Mouse (Mus musculus) liver, postnatal 0 days (tissue): ENCODE data around the gene Hprt. TPM values are rescaled to one million over a fixed set of nuclear protein-coding genes. Genes with fewer than 3 reads are reported as not detected.
A peak's percentile ranks its signal among the peaks of the same experiment; 100 is the strongest.

Experiments used
- ATAC-seq: fragments of 200-750 bp; cut with Nextera tagmentation; 2 replicates; pipeline ENCODE4 v1.8.0; 2017; ENCODE audit warnings: mild to moderate bottlenecking, moderate library complexity
- DNase-seq: peaks from one replicate; pipeline ENCODE4 v3.0.0-alpha.2; 2016
- H3K27ac ChIP-seq: fragments of 300-500 bp; sonication (generic); 2 replicates; pipeline ENCODE4 v1.5.1; 2014; ENCODE audit warnings: antibody characterized with exemption, moderate library complexity, mild to moderate bottlenecking, low read depth
- H3K27me3 ChIP-seq: fragments of 300-500 bp; sonication (generic); 2 replicates; pipeline ENCODE4 v1.6.1; 2014; ENCODE audit warnings: low read length, control low read depth, mixed read lengths; ENCODE audit not compliant: insufficient read depth
- H3K36me3 ChIP-seq: fragments of 300-500 bp; sonication (generic); replicated peaks from 2 replicates; pipeline ENCODE4 v1.6.1; 2014; ENCODE audit warnings: mild to moderate bottlenecking, control low read depth, low read length, moderate library complexity, mixed read lengths; ENCODE audit not compliant: insufficient read depth
- H3K4me1 ChIP-seq: fragments of 300-500 bp; sonication (generic); 2 replicates; pipeline ENCODE4 v1.6.1; 2014; ENCODE audit warnings: antibody characterized with exemption, mild to moderate bottlenecking, control low read depth; ENCODE audit not compliant: insufficient read depth
- H3K4me2 ChIP-seq: fragments of 300-500 bp; sonication (generic); 2 replicates; pipeline ENCODE4 v1.6.1; 2014; ENCODE audit warnings: low read depth, mild to moderate bottlenecking, low read length, moderate library complexity, mixed read lengths
- H3K4me3 ChIP-seq: fragments of 300-500 bp; sonication (generic); 2 replicates; pipeline ENCODE4 v1.5.1; 2014; ENCODE audit warnings: low read depth, low read length
- H3K9ac ChIP-seq: fragments of 300-500 bp; sonication (generic); replicated peaks from 2 replicates; pipeline ENCODE4 v1.6.1; 2014; ENCODE audit warnings: mild to moderate bottlenecking, moderate library complexity
- H3K9me3 ChIP-seq: fragments of 300-500 bp; sonication (generic); 2 replicates; pipeline ENCODE4 v1.6.1; 2016; ENCODE audit warnings: mild to moderate bottlenecking, control low read depth, low read length, mixed read lengths
- CTCF ChIP-seq: sonication (generic); IDR thresholded peaks from 2 replicates; pipeline ENCODE4 v1.5.1; 2016; ENCODE audit warnings: antibody characterized with exemption, low read depth
- EP300 ChIP-seq: IDR thresholded peaks from 2 replicates; pipeline ENCODE4 v1.6.1; 2016; ENCODE audit warnings: antibody characterized with exemption, low read depth, mild to moderate bottlenecking
- WGBS: fragments of 180-500 bp; shearing (Covaris S2); extraction: QIAGEN DNeasy Blood & Tissue Kit; methylation state at CpG from one replicate; pipeline ENCODE4 v1.1.7; 2014; ENCODE audit not compliant: insufficient replicate concordance; 5-methylcytosine and 5-hydroxymethylcytosine counted together
- polyA plus RNA-seq: library from polyadenylated mRNA; unstranded; fragments of >200 nt; fragmentation: Nextera tagmentation; extraction: Ambion mirVana; gene quantifications from 2 replicates; pipeline ENCODE4 v1.2.1, GENCODE M21; 2015

The Hprt gene
- 198 and 204 TPM in 2 replicates for polyA plus RNA-seq

DNA sequence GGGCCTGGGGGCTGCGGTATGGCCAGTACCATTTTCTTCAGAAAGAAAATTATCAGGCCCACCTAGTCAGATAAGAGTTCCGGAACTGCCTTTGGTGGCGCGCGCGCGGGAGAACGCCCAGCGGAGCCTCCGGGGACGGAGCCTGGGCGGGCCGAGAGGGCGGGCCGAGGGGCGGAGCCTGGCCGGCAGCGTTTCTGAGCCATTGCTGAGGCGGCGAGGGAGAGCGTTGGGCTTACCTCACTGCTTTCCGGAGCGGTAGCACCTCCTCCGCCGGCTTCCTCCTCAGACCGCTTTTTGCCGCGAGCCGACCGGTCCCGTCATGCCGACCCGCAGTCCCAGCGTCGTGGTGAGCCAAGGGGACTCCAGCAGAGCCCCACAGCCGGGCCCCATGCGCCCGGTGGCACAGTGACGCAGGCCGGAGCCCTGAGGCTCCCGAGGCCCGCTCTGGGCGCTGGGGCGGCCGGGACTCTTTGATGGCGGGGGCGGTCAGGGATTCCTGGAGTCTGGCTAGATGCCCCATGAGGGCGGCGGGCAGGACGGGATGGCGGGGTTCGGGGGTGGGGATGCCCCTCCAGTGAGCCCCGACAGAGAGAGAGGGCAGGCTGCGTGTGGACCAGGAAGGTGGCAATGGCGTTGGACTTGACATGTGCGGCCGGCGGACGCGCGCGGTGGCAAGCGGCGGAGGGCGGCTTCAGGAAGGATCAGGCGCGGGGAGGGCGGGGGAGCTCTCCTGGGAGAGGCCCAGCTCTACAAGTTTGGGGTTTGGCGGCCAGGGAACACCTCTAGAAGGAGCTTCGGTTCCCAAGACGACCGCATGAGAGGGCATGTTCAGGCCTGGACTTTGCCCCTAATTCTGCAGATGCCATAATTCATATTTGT is at the start of gene Hprt:
Gene Hprt (plus strand): TSS at position 233 of the 879 bp plus-strand sequence.
- peak; percentile 96 for ATAC-seq
- peaks cover 9% of the 10 kb centered on the region for H3K4me1 ChIP-seq
- peak within 1 kb of the TSS; percentile 88 for H3K9ac ChIP-seq
- H3K36me3 ChIP-seq: no peaks in the 10 kb centered on the region; the same call in 1 of the 2 replicates
- peak; percentile 91 for DNase-seq
- H3K27ac ChIP-seq: peak within 1 kb of the TSS; percentile 95
- TF ChIP-seq EP300 (no peak), CTCF (no peak)
- peak within 1 kb of the TSS; percentile 86 for H3K4me3 ChIP-seq
- peak within 1 kb of the TSS; percentile 70 for H3K4me2 ChIP-seq
- H3K27me3 ChIP-seq: no peaks in the 10 kb centered on the region
- 20% methylated on average over 56 of the region's 72 CpGs for WGBS
- no peaks in the 10 kb centered on the region for H3K9me3 ChIP-seq

GRCm38 (mm10) chrX:52945509-52945908 is 42.4 kb upstream of the Hprt start:
- Histone ChIP-seq H3K9me3 (no peaks in the 10 kb centered on the region), H3K4me3 (no peak overlapping the region), H3K36me3 (peaks cover 5% of the 10 kb centered on the region; the same call in 1 of the 2 replicates), H3K4me2 (no peak overlapping the region), H3K27me3 (no peaks in the 10 kb centered on the region), H3K9ac (no peak overlapping the region), H3K4me1 (no peaks in the 10 kb centered on the region), H3K27ac (no peak overlapping the region)
- ATAC-seq (no peak), DNase-seq (no peak)
- 80% methylated on average over 5 of the region's 5 CpGs for WGBS
- TF ChIP-seq CTCF (no peak), EP300 (no peak)

- Histone ChIP-seq H3K36me3 (peaks cover 2% of the 10 kb centered on the region; the same call in 1 of the 2 replicates), H3K27ac (no peak overlapping the region), H3K9me3 (no peaks in the 10 kb centered on the region), H3K4me3 (no peak overlapping the region), H3K9ac (no peak overlapping the region), H3K4me2 (no peak overlapping the region), H3K27me3 (no peaks in the 10 kb centered on the region), H3K4me1 (no peaks in the 10 kb centered on the region)
- ATAC-seq (no peak), DNase-seq (peak; percentile 21)
- TF ChIP-seq CTCF (peak; percentile 66), EP300 (no peak)
- 53% methylated on average over 2 of the region's 2 CpGs for WGBS
Observed at GRCm38 (mm10) chrX:52949713-52950112, 38.2 kb upstream of the Hprt start.

DNA sequence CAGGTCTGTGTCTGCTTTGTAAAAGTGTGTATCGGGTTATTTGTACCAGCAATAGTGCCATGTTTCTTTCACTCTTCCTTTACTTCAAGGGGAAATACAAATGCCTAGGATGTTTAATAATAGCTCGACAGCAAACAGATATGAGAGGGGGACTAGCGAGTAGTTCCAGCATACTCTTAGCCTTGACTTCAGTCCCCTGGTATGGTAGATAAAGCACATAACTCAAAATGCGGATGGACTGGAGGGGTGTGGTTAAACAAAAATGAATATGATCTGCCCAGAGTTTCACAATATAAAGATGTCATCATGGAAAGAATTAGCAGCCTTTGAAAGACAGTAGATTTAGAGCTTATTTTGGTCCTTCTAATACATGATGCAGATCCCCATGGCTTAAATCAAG is 31.0 kb upstream of the Hprt start:
- Histone ChIP-seq H3K4me3 (no peak overlapping the region), H3K9ac (no peak overlapping the region), H3K27me3 (no peaks in the 10 kb centered on the region), H3K4me2 (no peak overlapping the region), H3K9me3 (no peaks in the 10 kb centered on the region), H3K36me3 (no peaks in the 10 kb centered on the region; the same call in 1 of the 2 replicates), H3K4me1 (no peaks in the 10 kb centered on the region), H3K27ac (no peak overlapping the region)
- ATAC-seq (no peak), DNase-seq (no peak)
- TF ChIP-seq EP300: no peak
- no peak for TF ChIP-seq CTCF
- 64% methylated on average over 4 of the region's 4 CpGs for WGBS

DNA sequence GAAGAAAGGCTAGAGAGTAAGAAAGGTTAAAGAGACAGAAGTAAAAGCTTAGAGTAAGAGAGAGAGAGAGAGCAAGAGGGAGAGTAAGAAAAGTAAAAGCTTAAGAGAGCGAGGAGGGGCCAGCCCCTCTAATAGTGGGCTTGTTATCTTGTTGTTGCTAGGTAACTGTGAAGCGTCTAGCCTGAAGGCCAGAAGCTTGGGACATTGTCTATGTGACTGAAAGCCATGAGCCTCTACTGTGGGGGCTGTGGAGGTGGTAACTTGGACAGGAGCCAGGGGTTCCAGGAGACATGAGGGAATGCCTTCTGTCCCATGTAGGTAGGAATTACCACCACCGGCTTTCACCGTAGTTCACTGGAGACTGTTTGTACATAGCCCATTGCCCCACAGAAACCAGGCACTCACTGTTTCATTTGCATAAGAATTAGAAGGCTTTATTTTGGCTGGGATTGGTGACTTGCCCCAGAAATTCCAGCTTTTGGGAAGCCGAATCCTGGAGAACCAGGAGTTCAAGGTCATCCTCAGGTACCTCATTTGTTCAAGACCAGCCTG is 26.3 kb upstream of the Hprt start:
- no peaks in the 10 kb centered on the region for H3K36me3 ChIP-seq
- H3K27ac ChIP-seq: no peak overlapping the region
- ATAC-seq (no peak), DNase-seq (no peak)
- H3K4me1 ChIP-seq: 0 out of 2 replicates have a peak, but pooled peaks cover 2% of the 10 kb centered on the region
- H3K9me3 ChIP-seq: no peaks in the 10 kb centered on the region
- no peak overlapping the region for H3K4me3 ChIP-seq
- 73% methylated on average over 5 of the region's 5 CpGs for WGBS
- H3K9ac ChIP-seq: no peak overlapping the region
- TF ChIP-seq CTCF (no peak), EP300 (no peak)
- no peak overlapping the region for H3K4me2 ChIP-seq
- no peaks in the 10 kb centered on the region for H3K27me3 ChIP-seq

- H3K27ac ChIP-seq: no peak overlapping the region
- H3K36me3 ChIP-seq: no peaks in the 10 kb centered on the region
- no peak for TF ChIP-seq CTCF
- TF ChIP-seq EP300: no peak
- no peak overlapping the region for H3K4me3 ChIP-seq
- no peaks in the 10 kb centered on the region for H3K9me3 ChIP-seq
- H3K27me3 ChIP-seq: no peaks in the 10 kb centered on the region
- 0 out of 2 replicates have a peak, but pooled peaks cover 2% of the 10 kb centered on the region for H3K4me1 ChIP-seq
- H3K9ac ChIP-seq: no peak overlapping the region
- DNase-seq (no peak), ATAC-seq (no peak)
- no peak overlapping the region for H3K4me2 ChIP-seq
- WGBS: 72% methylated on average over 2 of the region's 2 CpGs
Observed at GRCm38 (mm10) chrX:52965149-52965548, 22.8 kb upstream of the Hprt start.
